Mouse (Mus musculus) myocyte (in vitro differentiated cells): ENCODE results near the gene Olfr798.

ENCODE experiments used
- CEBPB ChIP-seq: IDR thresholded peaks from 2 replicates; pipeline ENCODE4 v1.6.1; 2011; ENCODE audit warnings: mild to moderate bottlenecking, moderate library complexity; ENCODE audit not compliant: poor library complexity, insufficient read depth, severe bottlenecking
- E2F4 ChIP-seq: IDR thresholded peaks from one replicate; pipeline ENCODE4 v1.6.1; 2011; ENCODE audit warnings: mild to moderate bottlenecking, control low read depth, moderate library complexity; ENCODE audit not compliant: insufficient read depth
- MAX ChIP-seq: IDR thresholded peaks from one replicate; pipeline ENCODE4 v1.6.1; 2011; ENCODE audit warnings: low read depth, mild to moderate bottlenecking, control low read depth
- POLR2A ChIP-seq: IDR thresholded peaks from one replicate; pipeline ENCODE4 v1.6.1; 2011; ENCODE audit warnings: low read depth, mild to moderate bottlenecking, control low read depth, moderate library complexity; ENCODE audit not compliant: insufficient read length
- POLR2AphosphoS2 ChIP-seq: IDR thresholded peaks from one replicate; pipeline ENCODE4 v1.6.1; 2011; ENCODE audit warnings: low read depth, control low read depth; ENCODE audit not compliant: insufficient read length
- TCF12 ChIP-seq: IDR thresholded peaks from one replicate; pipeline ENCODE4 v1.6.1; 2011; ENCODE audit warnings: mild to moderate bottlenecking, control low read depth; ENCODE audit not compliant: poor library complexity, insufficient read depth, severe bottlenecking
- TCF3 ChIP-seq: IDR thresholded peaks from one replicate; pipeline ENCODE4 v1.6.1; 2011; ENCODE audit warnings: low read depth, control low read depth; ENCODE audit not compliant: insufficient read length
- USF1 ChIP-seq: IDR thresholded peaks from one replicate; pipeline ENCODE4 v1.6.1; 2011; ENCODE audit warnings: low read depth, mild to moderate bottlenecking, control low read depth, moderate library complexity

DNA sequence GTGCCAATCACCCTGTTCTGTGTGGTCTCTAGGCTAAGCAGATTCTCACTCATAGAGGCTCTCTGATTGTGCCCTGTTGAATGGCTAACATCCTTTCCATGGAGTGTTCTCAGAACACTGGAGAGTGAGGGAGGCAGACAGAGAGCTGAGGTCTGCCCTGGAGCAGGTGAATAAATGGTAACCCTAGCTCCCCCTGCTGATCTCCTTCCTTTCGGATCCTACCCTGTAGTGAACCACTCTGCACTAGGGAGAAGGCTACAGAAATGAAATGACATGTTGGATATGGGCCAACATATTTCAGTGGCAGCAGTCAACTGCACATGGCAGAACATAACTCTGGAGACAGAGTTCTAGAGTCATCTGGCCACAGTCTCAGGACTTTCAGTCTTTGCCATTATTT is 6.0 kb downstream of the Olfr798 start:
- TF ChIP-seq CEBPB (no peak), POLR2AphosphoS2 (no peak), TCF3 (no peak), E2F4 (no peak), POLR2A (no peak), TCF12 (no peak), USF1 (no peak), MAX (no peak)
